Mouse (Mus musculus): ENCODE data around the gene Slc36a2. TPM values are rescaled to one million over a fixed set of nuclear protein-coding genes. Genes with fewer than 3 reads are reported as not detected.

The Slc36a2 gene
- 1 to 10 TPM; 2.3 to 4.0 TPM for total RNA-seq (2023)

DNA sequence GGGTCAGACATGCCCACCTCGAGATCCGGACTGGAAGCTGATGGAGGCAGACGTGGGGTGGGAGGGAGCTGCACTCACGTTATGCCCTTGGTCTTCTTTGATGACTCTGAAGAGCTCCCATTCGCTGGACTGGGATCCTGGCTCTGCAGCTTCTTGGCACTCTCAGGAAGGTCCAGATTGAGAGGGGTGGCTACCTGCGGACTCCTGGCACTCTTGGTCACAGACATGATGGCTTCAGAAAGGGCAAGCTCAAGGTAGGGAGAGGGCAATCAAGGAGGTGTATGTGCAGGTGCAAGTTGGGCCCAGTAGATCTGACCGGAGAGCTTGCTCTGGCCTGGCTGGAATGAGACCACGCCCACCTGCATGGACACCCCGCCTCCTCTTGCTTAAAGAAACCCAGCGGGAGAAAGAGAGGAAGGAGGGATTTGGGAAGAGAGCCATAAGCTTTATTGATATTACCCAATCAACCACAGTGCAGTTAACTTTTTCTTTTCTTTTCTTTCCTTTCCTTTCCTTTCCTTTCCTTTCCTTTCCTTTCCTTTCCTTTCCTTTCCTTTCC, at the start of gene Slc36a2:
TSS of gene Slc36a2 (minus strand) at position 345 of the 559 bp plus-strand sequence.

GRCm38 (mm10) chr11:55204159-55204596, 19.3 kb upstream of the Slc36a2 start, which contains the start of gene Slc36a1:
Slc36a1 (plus strand) TSS chr11:55204350.

GRCm38 (mm10) chr11:55151608-55152007, 33.3 kb downstream of the Slc36a2 start, which contains the start of gene Slc36a3:
Slc36a3 (minus strand) TSS chr11:55151708.

Other genes starting within 250 kb of the Slc36a2 start
- 10 to 100 TPM; 70.8 to 72.4 TPM for gene Tnip1, start 222.2 kb downstream of the Slc36a2 start, total RNA-seq (2023)
- gene Anxa6, start 151.6 kb downstream of the Slc36a2 start, total RNA-seq (2023), result 100 to 1,000 TPM; 104 to 111 TPM
- 1 to 10 TPM; 6.8 to 9.9 TPM for gene Ccdc69, start 106.9 kb downstream of the Slc36a2 start, total RNA-seq (2023)
- gene Gm2a, start 87.0 kb downstream of the Slc36a2 start, total RNA-seq (2023), result 100 to 1,000 TPM in 1 of 2 experiments, 10 to 100 TPM in 1; 99.4 to 129 TPM
- gene Slc36a3, start 33.4 kb downstream of the Slc36a2 start, total RNA-seq (2023), result under 1 TPM in 1 of 2 experiments, not detected in 1; 0.33 TPM
- 10 to 100 TPM; 32.1 to 35.4 TPM for gene Slc36a1, start 19.3 kb upstream of the Slc36a2 start, total RNA-seq (2023)
- under 1 TPM; 0.33 to 0.51 TPM for gene Fat2, start 151.5 kb upstream of the Slc36a2 start, total RNA-seq (2023)
- 10 to 100 TPM; 13.6 to 24.4 TPM for gene Sparc, start 238.1 kb upstream of the Slc36a2 start, total RNA-seq (2023)

Measured in neutrophil, adult 59 days (primary cell).